Mouse (Mus musculus) hindbrain, embryonic 13.5 days (tissue): ENCODE data around the gene Prdm11. TPM values are rescaled to one million over a fixed set of nuclear protein-coding genes. Genes with fewer than 3 reads are reported as not detected.

Source experiments
- ATAC-seq: fragments of 200-750 bp; cut with Nextera tagmentation; 2 replicates; pipeline ENCODE4 v1.8.0; 2017; ENCODE audit warnings: moderate TSS enrichment; ENCODE audit not compliant: low FRiP score
- H3K27ac ChIP-seq: fragments of 300-500 bp; sonication (generic); 2 replicates; pipeline ENCODE4 v1.5.1; 2015; ENCODE audit warnings: inconsistent platforms, mild to moderate bottlenecking, moderate library complexity
- H3K27me3 ChIP-seq: fragments of 300-500 bp; sonication (generic); 2 replicates; pipeline ENCODE4 v1.6.1; 2015; ENCODE audit warnings: mild to moderate bottlenecking, inconsistent platforms
- H3K36me3 ChIP-seq: fragments of 300-500 bp; sonication (generic); 2 replicates; pipeline ENCODE4 v1.6.1; 2015; ENCODE audit warnings: mild to moderate bottlenecking, inconsistent platforms
- H3K4me1 ChIP-seq: fragments of 300-500 bp; sonication (generic); replicated peaks from 2 replicates; pipeline ENCODE4 v1.6.1; 2015; ENCODE audit warnings: inconsistent platforms
- H3K4me2 ChIP-seq: fragments of 300-500 bp; sonication (generic); 2 replicates; pipeline ENCODE4 v1.6.1; 2015; ENCODE audit warnings: inconsistent platforms, mild to moderate bottlenecking, moderate library complexity
- H3K4me3 ChIP-seq: fragments of 300-500 bp; sonication (generic); 2 replicates; pipeline ENCODE4 v1.5.1; 2015; ENCODE audit warnings: mild to moderate bottlenecking, inconsistent platforms
- H3K9ac ChIP-seq: fragments of 300-500 bp; sonication (generic); 2 replicates; pipeline ENCODE4 v1.6.1; 2015; ENCODE audit warnings: mild to moderate bottlenecking, inconsistent platforms
- H3K9me3 ChIP-seq: fragments of 300-500 bp; sonication (generic); 2 replicates; pipeline ENCODE4 v1.6.1; 2016; ENCODE audit warnings: inconsistent platforms
- WGBS: fragments of 180-500 bp; shearing (Covaris S2); methylation state at CpG from one replicate; pipeline ENCODE4 v1.1.7; 2015; 5-methylcytosine and 5-hydroxymethylcytosine counted together
- polyA plus RNA-seq: library from polyadenylated mRNA; unstranded; fragments of >200 nt; fragmentation: Nextera tagmentation; extraction: Ambion mirVana; gene quantifications from 2 replicates; pipeline ENCODE4 v1.2.1, GENCODE M21; 2015

Prdm11 gene
- polyA plus RNA-seq, 1 experiment from 2014 or later, result 1.9 TPM

DNA sequence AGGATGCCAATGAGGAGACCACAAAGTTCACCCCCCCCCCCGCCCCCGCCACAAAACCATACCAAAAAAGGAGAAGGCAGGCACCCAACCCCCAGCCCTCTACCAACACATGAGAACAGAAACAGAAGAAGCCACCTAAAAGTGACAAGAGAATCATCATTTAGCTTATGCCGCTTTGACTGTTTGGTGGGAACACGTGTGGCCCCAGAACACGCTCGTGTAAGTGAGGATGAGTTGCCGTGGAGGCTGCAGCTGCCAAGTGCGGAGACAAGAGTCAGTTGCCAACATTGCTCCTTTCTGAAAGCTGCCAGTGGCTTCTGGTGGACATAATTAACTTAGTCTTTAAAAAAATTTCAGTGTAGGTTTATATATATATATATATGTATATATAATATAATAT lies 74.4 kb downstream of the Prdm11 start:
- H3K36me3 ChIP-seq, result peaks cover 50% of the 10 kb centered on the region
- H3K4me2 ChIP-seq, result no peak overlapping the region
- WGBS, result 86% methylated on average over 8 of the region's 8 CpGs
- no peak overlapping the region for H3K9ac ChIP-seq
- H3K27ac ChIP-seq, result no peak overlapping the region
- no peak for ATAC-seq
- no peak overlapping the region for H3K4me3 ChIP-seq
- no peaks in the 10 kb centered on the region for H3K27me3 ChIP-seq
- H3K9me3 ChIP-seq, result no peaks in the 10 kb centered on the region
- H3K4me1 ChIP-seq, result peaks cover 16% of the 10 kb centered on the region

- 77% methylated on average over 9 of the region's 9 CpGs for WGBS
- Histone ChIP-seq H3K9ac (no peak overlapping the region), H3K27ac (no peak overlapping the region), H3K27me3 (no peaks in the 10 kb centered on the region), H3K36me3 (peaks cover 47% of the 10 kb centered on the region), H3K4me1 (peaks cover 19% of the 10 kb centered on the region), H3K9me3 (no peaks in the 10 kb centered on the region), H3K4me3 (no peak overlapping the region), H3K4me2 (no peak overlapping the region)
- ATAC-seq, result no peak
These were observed 74.9 kb downstream of the Prdm11 start for GRCm38 (mm10) chr2:92971069-92971468.

DNA sequence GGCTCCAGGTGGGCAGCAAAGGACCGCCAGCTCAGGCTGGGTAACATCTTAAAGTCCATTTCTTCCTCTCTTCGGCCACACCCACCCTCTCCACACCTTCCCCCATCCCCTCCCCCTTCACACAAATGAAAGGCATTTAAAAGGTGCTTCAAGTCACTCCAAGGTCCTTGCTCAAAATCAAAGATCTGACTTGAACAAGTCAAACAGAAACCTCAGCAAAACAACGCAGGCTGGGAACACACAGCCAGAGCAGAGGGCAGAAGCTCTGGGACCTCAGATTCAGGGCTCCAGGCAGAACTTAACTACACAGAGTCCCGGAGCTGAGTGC lies 78.2 kb downstream of the Prdm11 start:
- Histone ChIP-seq H3K4me2 (no peak overlapping the region), H3K9me3 (no peaks in the 10 kb centered on the region), H3K4me3 (no peak overlapping the region), H3K36me3 (peaks cover 19% of the 10 kb centered on the region), H3K4me1 (peaks cover 22% of the 10 kb centered on the region), H3K27me3 (no peaks in the 10 kb centered on the region), H3K27ac (no peak overlapping the region; the same call in 1 of the 2 replicates), H3K9ac (peak overlapping the region; percentile 46)
- no peak for ATAC-seq
- WGBS, result 60% methylated on average over 4 of the region's 4 CpGs

- Histone ChIP-seq H3K27me3 (no peaks in the 10 kb centered on the region), H3K27ac (peak overlapping the region; percentile 44), H3K4me3 (no peak overlapping the region), H3K4me1 (peaks cover 22% of the 10 kb centered on the region), H3K9ac (peak overlapping the region; percentile 46), H3K4me2 (no peak overlapping the region), H3K36me3 (peaks cover 13% of the 10 kb centered on the region), H3K9me3 (no peaks in the 10 kb centered on the region)
- peak; percentile 23; the same call in 1 of the 2 replicates for ATAC-seq
- WGBS, result 28% methylated on average over 10 of the region's 10 CpGs
These were observed 78.7 kb downstream of the Prdm11 start for GRCm38 (mm10) chr2:92967032-92967838.

DNA sequence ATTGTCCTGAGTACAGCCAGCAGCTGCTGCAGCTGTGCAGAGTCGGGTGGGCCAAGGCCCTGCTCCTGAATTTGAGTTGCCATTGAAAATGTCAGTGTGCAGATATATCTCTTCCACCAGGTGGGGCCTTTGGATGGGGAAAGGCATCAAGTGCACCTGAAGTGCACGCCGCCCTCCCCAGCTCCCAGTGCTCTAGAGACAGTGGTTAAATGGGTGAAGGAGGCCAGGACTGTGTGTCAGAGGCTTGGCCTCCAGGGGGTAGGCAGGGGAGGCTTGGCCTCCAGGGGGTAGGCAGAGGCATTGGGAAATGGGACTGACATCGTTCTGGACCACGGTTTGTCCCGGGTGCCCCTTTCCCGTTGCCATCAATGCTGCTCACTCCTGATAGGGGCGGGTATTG lies 79.7 kb downstream of the Prdm11 start:
- Histone ChIP-seq H3K4me2 (no peak overlapping the region), H3K9me3 (no peaks in the 10 kb centered on the region), H3K4me3 (no peak overlapping the region), H3K4me1 (peaks cover 22% of the 10 kb centered on the region), H3K9ac (no peak overlapping the region), H3K27ac (no peak overlapping the region), H3K36me3 (peaks cover 9% of the 10 kb centered on the region; the same call in 1 of the 2 replicates), H3K27me3 (no peaks in the 10 kb centered on the region)
- 54% methylated on average over 8 of the region's 8 CpGs for WGBS
- peak; percentile 21; the same call in 1 of the 2 replicates for ATAC-seq

- 97% methylated on average over 1 of the region's 1 CpGs for WGBS
- Histone ChIP-seq H3K4me2 (no peak overlapping the region), H3K9me3 (no peaks in the 10 kb centered on the region), H3K27me3 (no peaks in the 10 kb centered on the region), H3K36me3 (peaks cover 7% of the 10 kb centered on the region; the same call in 1 of the 2 replicates), H3K9ac (no peak overlapping the region), H3K4me3 (no peak overlapping the region), H3K27ac (no peak overlapping the region), H3K4me1 (peaks cover 22% of the 10 kb centered on the region)
- no peak for ATAC-seq
These were observed 81.6 kb downstream of the Prdm11 start for GRCm38 (mm10) chr2:92964345-92964744.

- Histone ChIP-seq H3K9me3 (0 out of 2 replicates have a peak, but pooled peaks cover 4% of the 10 kb centered on the region), H3K36me3 (no peaks in the 10 kb centered on the region), H3K4me1 (no peaks in the 10 kb centered on the region), H3K27ac (no peak overlapping the region), H3K27me3 (0 out of 2 replicates have a peak, but pooled peaks cover 1% of the 10 kb centered on the region), H3K4me3 (no peak overlapping the region), H3K9ac (no peak overlapping the region), H3K4me2 (no peak overlapping the region)
- no peak for ATAC-seq
- 77% methylated on average over 4 of the region's 4 CpGs for WGBS
These were observed 87.3 kb downstream of the Prdm11 start for GRCm38 (mm10) chr2:92958640-92959039.

DNA sequence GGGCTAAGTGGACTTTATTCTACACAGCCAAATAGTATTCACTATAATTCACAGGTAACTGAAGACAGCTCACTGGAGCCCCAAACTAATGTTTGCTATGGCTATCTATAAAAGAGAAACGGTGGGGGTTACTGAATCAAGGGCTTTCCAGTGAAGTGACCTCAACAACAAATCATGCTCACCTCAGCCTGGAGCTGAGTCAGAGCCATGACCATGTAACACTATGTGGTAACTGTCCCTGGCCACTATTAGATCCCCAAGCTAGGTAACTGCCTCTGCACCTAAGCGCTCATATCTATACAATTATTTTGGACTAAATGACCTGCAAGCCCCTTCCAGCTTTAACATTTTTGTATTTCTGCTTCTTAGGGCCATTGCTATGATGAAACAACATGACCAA lies 89.0 kb downstream of the Prdm11 start:
- no peak overlapping the region for H3K9ac ChIP-seq
- 87% methylated on average over 2 of the region's 2 CpGs for WGBS
- H3K36me3 ChIP-seq, result no peaks in the 10 kb centered on the region
- H3K4me3 ChIP-seq, result no peak overlapping the region
- H3K27me3 ChIP-seq, result 0 out of 2 replicates have a peak, but pooled peaks cover 7% of the 10 kb centered on the region
- no peak overlapping the region for H3K27ac ChIP-seq
- H3K4me1 ChIP-seq, result 0 out of 2 replicates have a peak, but pooled peaks cover 3% of the 10 kb centered on the region
- ATAC-seq, result no peak
- no peak overlapping the region for H3K4me2 ChIP-seq
- 0 out of 2 replicates have a peak, but pooled peaks cover 4% of the 10 kb centered on the region for H3K9me3 ChIP-seq

GRCm38 (mm10) chr2:92954404-92955114 lies 91.4 kb downstream of the Prdm11 start:
- Histone ChIP-seq H3K27me3 (peaks cover 11% of the 10 kb centered on the region; the same call in 1 of the 2 replicates), H3K27ac (no peak overlapping the region), H3K4me3 (no peak overlapping the region), H3K4me1 (peaks cover 5% of the 10 kb centered on the region), H3K4me2 (no peak overlapping the region), H3K9me3 (0 out of 2 replicates have a peak, but pooled peaks cover 4% of the 10 kb centered on the region), H3K36me3 (no peaks in the 10 kb centered on the region), H3K9ac (no peak overlapping the region)
- ATAC-seq, result no peak
- WGBS, result 41% methylated on average over 11 of the region's 11 CpGs

- H3K4me2 ChIP-seq, result no peak overlapping the region
- 89% methylated on average over 17 of the region's 17 CpGs for WGBS
- H3K36me3 ChIP-seq, result no peaks in the 10 kb centered on the region
- 0 out of 2 replicates have a peak, but pooled peaks cover 4% of the 10 kb centered on the region for H3K9me3 ChIP-seq
- no peak overlapping the region for H3K9ac ChIP-seq
- H3K27ac ChIP-seq, result no peak overlapping the region
- H3K27me3 ChIP-seq, result peaks cover 11% of the 10 kb centered on the region; the same call in 1 of the 2 replicates
- no peak overlapping the region for H3K4me3 ChIP-seq
- H3K4me1 ChIP-seq, result peaks cover 16% of the 10 kb centered on the region
- ATAC-seq, result no peak
These were observed 92.5 kb downstream of the Prdm11 start for GRCm38 (mm10) chr2:92953450-92953849.

DNA sequence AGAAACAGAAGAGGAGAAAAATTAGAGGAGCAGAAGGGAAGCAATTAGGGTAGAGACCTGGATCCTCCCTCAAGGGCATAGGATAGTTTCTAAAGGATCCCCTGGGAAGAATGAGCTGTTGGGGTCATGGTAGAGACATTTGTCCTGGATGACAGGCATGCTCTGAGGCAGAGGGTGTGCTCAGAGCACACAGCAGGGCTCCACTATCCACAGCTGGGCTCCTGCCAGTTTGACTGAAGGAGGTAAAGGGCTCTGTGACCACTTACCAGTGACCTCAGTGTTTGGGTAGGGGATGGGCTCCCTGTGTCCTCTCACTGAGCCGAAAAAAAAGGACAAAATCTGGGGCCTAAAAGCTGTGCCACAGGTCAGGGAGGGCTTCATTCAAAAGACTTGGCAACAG lies 96.4 kb downstream of the Prdm11 start:
- Histone ChIP-seq H3K9ac (no peak overlapping the region), H3K4me2 (no peak overlapping the region), H3K36me3 (no peaks in the 10 kb centered on the region), H3K9me3 (no peaks in the 10 kb centered on the region), H3K27me3 (peaks cover 24% of the 10 kb centered on the region), H3K4me3 (no peak overlapping the region), H3K27ac (0 out of 2 replicates have a peak overlapping the region, but pooled peaks have one; percentile 5), H3K4me1 (peaks cover 34% of the 10 kb centered on the region)
- no peak for ATAC-seq
- WGBS, result 5% methylated on average over 1 of the region's 1 CpGs

- H3K4me3 ChIP-seq, result no peak overlapping the region
- 36% methylated on average over 7 of the region's 7 CpGs for WGBS
- H3K9me3 ChIP-seq, result no peaks in the 10 kb centered on the region
- no peak overlapping the region for H3K4me2 ChIP-seq
- ATAC-seq, result peak; percentile 53; the same call in 1 of the 2 replicates
- no peak overlapping the region for H3K9ac ChIP-seq
- H3K27me3 ChIP-seq, result peaks cover 24% of the 10 kb centered on the region
- H3K36me3 ChIP-seq, result no peaks in the 10 kb centered on the region
- peaks cover 34% of the 10 kb centered on the region for H3K4me1 ChIP-seq
- peak overlapping the region; percentile 41; the same call in 1 of the 2 replicates for H3K27ac ChIP-seq
These were observed 97.2 kb downstream of the Prdm11 start for GRCm38 (mm10) chr2:92948699-92949300.
